5 mouse cellular contexts compared by ENCODE assay signal in genomic region chr4:48405724-48406491, GRCm38 (mm10).
DNase-seq lines count a peak whose midpoint lies in the region; ATAC-seq and TF ChIP-seq lines count a peak whose summit lies in the region.
"Not testable (repeated sequence)": the region's sequence is repeated elsewhere in the genome, so short reads cannot be mapped to it uniquely, and the experiment has no call there.

No protein-coding gene starts in this region.

- DNase-seq in 3134 (ENCODE audit: extremely low read depth, insufficient read length, low spot score) (peak; percentile 35), 416B (ENCODE audit: low read depth) (peak; percentile 33), MEL (ENCODE audit: low read depth, low spot score) (peak; percentile 91), MN1 (ENCODE audit: low spot score) (peak; percentile 10)
- peak; percentile 28 for DNase-seq in liver, embryonic 11.5 days (ENCODE audit: low spot score)

- TF ChIP-seq CTCF in MEL (IDR thresholded peaks at IDR 0.05 in 2 of 3, conservative IDR thresholded peaks at IDR 0.05 in 1 of 3; ENCODE audit: control insufficient read depth in 1 of 3, insufficient read depth in 1 of 3, low read depth in 2 of 3, low read length in 3 of 3, poor library complexity in 1 of 3, severe bottlenecking in 1 of 3), result not testable (repeated sequence)

- peak overlapping the region; percentile 51 to 64; a peak in 3 of 4 replicates for H3K4me3 ChIP-seq in MEL (ENCODE audit: control insufficient read depth in 1 of 2, insufficient read depth in 1 of 2, low read depth in 2 of 2, low read length in 2 of 2)
- H3K4me3 ChIP-seq in liver, embryonic 11.5 days (ENCODE audit: low read depth, low read length), result not testable (repeated sequence)

- not testable (repeated sequence) for H3K4me1 ChIP-seq in MEL (ENCODE audit: control insufficient read depth in 1 of 2, insufficient read depth in 2 of 2, low read length in 2 of 2); liver, embryonic 11.5 days (replicated peaks; ENCODE audit: control insufficient read depth, insufficient read depth, low read length)

- not testable (repeated sequence) for H3K4me2 ChIP-seq in liver, embryonic 11.5 days

- H3K36me3 ChIP-seq in MEL (ENCODE audit: control insufficient read depth in 1 of 2, insufficient read depth in 2 of 2, low read length in 2 of 2); liver, embryonic 11.5 days (ENCODE audit: control insufficient read depth, insufficient read depth, low read length): not testable (repeated sequence)

- TF ChIP-seq POLR2A in MEL (IDR thresholded peaks at IDR 0.05; ENCODE audit: control insufficient read depth in 1 of 2, insufficient read depth in 1 of 2, low read depth in 1 of 2, low read length in 2 of 2, poor library complexity in 1 of 2), result not testable (repeated sequence)

- H3K27me3 ChIP-seq in MEL (ENCODE audit: control insufficient read depth in 1 of 2, insufficient read depth in 2 of 2, low read length in 2 of 2); liver, embryonic 11.5 days (replicated peaks; ENCODE audit: control insufficient read depth, insufficient read depth, low read length): not testable (repeated sequence)

- H3K9ac ChIP-seq in MEL (ENCODE audit: control insufficient read depth, low read depth, low read length, poor library complexity, severe bottlenecking), result peak overlapping the region; percentile 64
- not testable (repeated sequence) for H3K9ac ChIP-seq in liver, embryonic 11.5 days (ENCODE audit: low read depth, low read length)

- WGBS in liver, embryonic 11.5 days, result 81% methylated on average over 9 of the region's 10 CpGs

- ATAC-seq in liver, embryonic 11.5 days (replicated peaks; ENCODE audit: low FRiP score), result not testable (repeated sequence)

- not testable (repeated sequence) for TF ChIP-seq EP300 in MEL (IDR thresholded peaks at IDR 0.05; ENCODE audit: low read depth in 1 of 2, low read length in 2 of 2)

- not testable (repeated sequence) for H3K27ac ChIP-seq in MEL (ENCODE audit: control insufficient read depth, low read depth, low read length); liver, embryonic 11.5 days (ENCODE audit: low read depth, low read length)

- TF ChIP-seq RAD21 in MEL (IDR thresholded peaks at IDR 0.05; ENCODE audit: low read depth, low read length), result not testable (repeated sequence)

- not testable (repeated sequence) for H3K9me3 ChIP-seq in MEL (replicated peaks; ENCODE audit: insufficient read depth, low read length); liver, embryonic 11.5 days (ENCODE audit: control insufficient read depth, low read length)

- not testable (repeated sequence) for H3K79me2 ChIP-seq in MEL (ENCODE audit: control insufficient read depth, insufficient read depth, low read length, poor library complexity)

TF ChIP-seq in MEL, 35 proteins besides CTCF, POLR2A, EP300 and RAD21:
- TF ChIP-seq MAFK (IDR thresholded peaks at IDR 0.05; ENCODE audit: borderline replicate concordance, low read depth, low read length), result peak; percentile 63
- peak; percentile 79 for TF ChIP-seq ZNF384 (IDR thresholded peaks at IDR 0.05; ENCODE audit: low read depth, low read length)
- peak; percentile 98 for TF ChIP-seq TBP (IDR thresholded peaks at IDR 0.05; ENCODE audit: low read depth, low read length)
- peak; percentile 51; the same call in 1 of the 2 replicates for TF ChIP-seq KAT2A (conservative IDR thresholded peaks at IDR 0.05; ENCODE audit: low read depth, low read length)
TF ChIP-seq in MEL: peak in this region for 4; not testable (repeated sequence) for 31.

Comparison
In these comparisons a context has a peak if more than half of its experiments do, and no peak if none do; other contexts are left out.
1. DNase-seq: peak in every context shown above with its lines; median percentile 91 in MEL; 35 in 3134; 33 in 416B; 28 in liver, embryonic 11.5 days; 10 in MN1.